Mouse (Mus musculus) stomach, postnatal 0 days (tissue): Measurements from ENCODE around the gene Jam3.

Experiments used
- CTCF ChIP-seq: IDR thresholded peaks from 2 replicates; pipeline ENCODE4 v1.5.1; 2016; ENCODE audit warnings: antibody characterized with exemption, low read depth, mild to moderate bottlenecking, moderate library complexity
- EP300 ChIP-seq: optimal IDR thresholded peaks from 2 replicates; pipeline ENCODE3; 2016; ENCODE audit warnings: antibody characterized with exemption

DNA sequence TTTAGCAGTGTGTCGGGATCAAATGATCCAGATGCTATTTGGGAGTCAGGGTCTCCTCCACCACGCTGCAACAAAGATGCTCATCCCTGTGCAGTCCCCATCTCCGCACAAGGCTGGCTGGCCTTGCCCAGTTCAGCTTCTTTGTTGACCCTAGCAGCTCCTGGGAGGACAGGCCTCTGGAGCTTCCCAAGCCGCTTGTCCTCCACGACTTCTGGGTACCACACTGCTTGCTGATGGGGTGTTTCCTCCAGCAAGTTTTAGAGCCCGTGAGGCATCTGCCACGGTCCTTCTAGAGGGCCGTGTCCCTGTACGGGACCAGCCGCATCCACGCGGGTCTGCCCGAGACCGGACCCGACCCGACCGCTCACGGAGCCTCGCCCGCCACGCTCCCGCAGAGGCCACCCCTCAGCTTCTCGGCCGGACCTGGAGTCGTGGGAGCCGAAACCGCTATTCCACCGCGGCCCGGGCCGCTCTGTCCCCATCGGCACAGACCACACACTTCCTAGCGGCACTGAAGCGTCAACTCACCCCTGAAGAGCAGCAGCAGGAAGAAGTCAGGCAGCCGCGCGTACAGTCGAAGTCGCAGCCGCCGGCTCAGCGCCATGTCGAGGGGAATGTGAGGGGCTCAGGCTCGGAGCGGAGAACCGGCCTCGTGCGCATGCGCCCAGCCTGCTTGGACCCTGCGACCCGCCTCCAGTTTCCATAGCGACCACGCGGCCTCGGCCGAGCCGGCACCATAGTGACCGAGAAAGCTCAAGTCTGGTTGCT is at the start of gene Jam3:
- TF ChIP-seq EP300 (no peak), CTCF (peak; percentile 30)
